Mouse (Mus musculus): Measurements from ENCODE around the gene Kcnip3. TPM values are rescaled to one million over a fixed set of nuclear protein-coding genes. Genes with fewer than 3 reads are reported as not detected.

Gene Kcnip3
- polyA plus RNA-seq, 1 experiment from 2014 or later: 3.5 TPM

- Histone ChIP-seq H3K27me3 (peaks cover 37% of the 10 kb centered on the region), H3K9me3 (no peaks in the 10 kb centered on the region), H3K9ac (replicated peaks) (no peak overlapping the region), H3K27ac (replicated peaks) (no peak overlapping the region), H3K4me1 (no peaks in the 10 kb centered on the region), H3K4me3 (no peak overlapping the region), H3K4me2 (replicated peaks) (no peak overlapping the region), H3K36me3 (no peaks in the 10 kb centered on the region)
- no peak for ATAC-seq (ENCODE audit: low FRiP score, low read depth)
- 81% methylated on average over 9 of the region's 9 CpGs for WGBS
Measured at GRCm38 (mm10) chr2:127453141-127453540, 68.8 kb downstream of the Kcnip3 start.

- no peak for ATAC-seq (ENCODE audit: low FRiP score, low read depth)
- Histone ChIP-seq H3K9me3 (no peaks in the 10 kb centered on the region), H3K4me2 (replicated peaks) (no peak overlapping the region), H3K36me3 (no peaks in the 10 kb centered on the region), H3K27me3 (peaks cover 33% of the 10 kb centered on the region), H3K27ac (replicated peaks) (no peak overlapping the region), H3K9ac (replicated peaks) (no peak overlapping the region), H3K4me3 (no peak overlapping the region), H3K4me1 (no peaks in the 10 kb centered on the region)
- 63% methylated on average over 6 of the region's 6 CpGs for WGBS
Measured at GRCm38 (mm10) chr2:127451748-127452147, 70.1 kb downstream of the Kcnip3 start.

GRCm38 (mm10) chr2:127449691-127450090, 72.2 kb downstream of the Kcnip3 start:
- H3K4me1 ChIP-seq: no peaks in the 10 kb centered on the region

GRCm38 (mm10) chr2:127446847-127447246, 75.0 kb downstream of the Kcnip3 start:
- Histone ChIP-seq H3K36me3 (no peaks in the 10 kb centered on the region), H3K27ac (replicated peaks) (no peak overlapping the region), H3K9me3 (no peaks in the 10 kb centered on the region), H3K4me1 (peaks cover 9% of the 10 kb centered on the region), H3K9ac (replicated peaks) (no peak overlapping the region), H3K27me3 (peaks cover 17% of the 10 kb centered on the region), H3K4me3 (no peak overlapping the region), H3K4me2 (replicated peaks) (no peak overlapping the region)
- WGBS: 45% methylated on average over 3 of the region's 3 CpGs
- no peak for ATAC-seq (ENCODE audit: low FRiP score, low read depth)

More at GRCm38 (mm10) chr2:127449691-127450090, 72.2 kb downstream of the Kcnip3 start:
- 50% methylated on average over 7 of the region's 7 CpGs for WGBS
- Histone ChIP-seq H3K9ac (replicated peaks) (no peak overlapping the region), H3K4me2 (replicated peaks) (no peak overlapping the region), H3K9me3 (no peaks in the 10 kb centered on the region), H3K27me3 (peaks cover 26% of the 10 kb centered on the region), H3K27ac (replicated peaks) (no peak overlapping the region), H3K36me3 (no peaks in the 10 kb centered on the region), H3K4me3 (no peak overlapping the region)
- ATAC-seq (ENCODE audit: low FRiP score, low read depth): no peak

- Histone ChIP-seq H3K4me2 (replicated peaks) (peak within 1 kb of the TSS; percentile 75), H3K9me3 (no peaks in the 10 kb centered on the region), H3K4me1 (peaks cover 9% of the 10 kb centered on the region), H3K36me3 (peaks cover 5% of the 10 kb centered on the region; the same call in 1 of the 2 replicates), H3K9ac (replicated peaks) (peak within 1 kb of the TSS; percentile 72), H3K27me3 (no peaks in the 10 kb centered on the region), H3K4me3 (peak within 1 kb of the TSS; percentile 78), H3K27ac (replicated peaks) (peak within 1 kb of the TSS; percentile 52; the same call in 1 of the 2 replicates)
- ATAC-seq (ENCODE audit: low FRiP score, low read depth): peak; percentile 93
- 3% methylated on average over 37 of the region's 37 CpGs for WGBS
Measured at GRCm38 (mm10) chr2:127444055-127444789, 77.7 kb downstream of the Kcnip3 start, which contains the start of gene Fahd2a. Fahd2a (minus strand) TSS chr2:127444565.

GRCm38 (mm10) chr2:127437697-127438096, 84.2 kb downstream of the Kcnip3 start:
- Histone ChIP-seq H3K27ac (replicated peaks) (no peak overlapping the region), H3K27me3 (no peaks in the 10 kb centered on the region), H3K36me3 (peaks cover 51% of the 10 kb centered on the region), H3K9ac (replicated peaks) (no peak overlapping the region), H3K4me3 (no peak overlapping the region), H3K9me3 (no peaks in the 10 kb centered on the region), H3K4me1 (0 out of 2 replicates have a peak, but pooled peaks cover under 1% of the 10 kb centered on the region), H3K4me2 (replicated peaks) (no peak overlapping the region)
- ATAC-seq (ENCODE audit: low FRiP score, low read depth): no peak
- WGBS: 91% methylated on average over 5 of the region's 5 CpGs

GRCm38 (mm10) chr2:127435554-127435953, 86.3 kb downstream of the Kcnip3 start:
- Histone ChIP-seq H3K27me3 (no peaks in the 10 kb centered on the region), H3K4me3 (no peak overlapping the region), H3K36me3 (peaks cover 51% of the 10 kb centered on the region), H3K27ac (replicated peaks) (no peak overlapping the region), H3K4me2 (replicated peaks) (no peak overlapping the region), H3K9ac (replicated peaks) (no peak overlapping the region), H3K9me3 (no peaks in the 10 kb centered on the region), H3K4me1 (no peaks in the 10 kb centered on the region)
- 90% methylated on average over 2 of the region's 2 CpGs for WGBS
- ATAC-seq (ENCODE audit: low FRiP score, low read depth): no peak

- WGBS: 50% methylated on average over 2 of the region's 2 CpGs
- H3K27ac ChIP-seq (replicated peaks): no peak overlapping the region
- H3K9ac ChIP-seq (replicated peaks): no peak overlapping the region
- H3K4me2 ChIP-seq (replicated peaks): no peak overlapping the region
- no peak for ATAC-seq (ENCODE audit: low FRiP score, low read depth)
- H3K9me3 ChIP-seq: no peaks in the 10 kb centered on the region
- no peak overlapping the region for H3K4me3 ChIP-seq
- H3K4me1 ChIP-seq: no peaks in the 10 kb centered on the region
- H3K27me3 ChIP-seq: no peaks in the 10 kb centered on the region
- peaks cover 51% of the 10 kb centered on the region for H3K36me3 ChIP-seq
Measured at GRCm38 (mm10) chr2:127435135-127435534, 86.8 kb downstream of the Kcnip3 start.

- Histone ChIP-seq H3K9me3 (no peaks in the 10 kb centered on the region), H3K36me3 (peaks cover 41% of the 10 kb centered on the region), H3K27ac (replicated peaks) (no peak overlapping the region), H3K9ac (replicated peaks) (no peak overlapping the region), H3K4me1 (no peaks in the 10 kb centered on the region), H3K4me2 (replicated peaks) (no peak overlapping the region), H3K27me3 (no peaks in the 10 kb centered on the region), H3K4me3 (no peak overlapping the region)
- WGBS: 80% methylated on average over 9 of the region's 9 CpGs
- ATAC-seq (ENCODE audit: low FRiP score, low read depth): no peak
Measured at GRCm38 (mm10) chr2:127433487-127434295, 88.2 kb downstream of the Kcnip3 start.

- 0 out of 2 replicates have a peak, but pooled peaks cover 4% of the 10 kb centered on the region for H3K27me3 ChIP-seq
- H3K4me1 ChIP-seq: no peaks in the 10 kb centered on the region
- no peak overlapping the region for H3K9ac ChIP-seq (replicated peaks)
- H3K4me3 ChIP-seq: no peak overlapping the region
- no peak overlapping the region for H3K27ac ChIP-seq (replicated peaks)
- no peak overlapping the region for H3K4me2 ChIP-seq (replicated peaks)
- no peak for ATAC-seq (ENCODE audit: low FRiP score, low read depth)
- H3K9me3 ChIP-seq: no peaks in the 10 kb centered on the region
- H3K36me3 ChIP-seq: peaks cover 17% of the 10 kb centered on the region
- WGBS: 30% methylated on average over 3 of the region's 3 CpGs
Measured at GRCm38 (mm10) chr2:127430238-127430637, 91.7 kb downstream of the Kcnip3 start.

GRCm38 (mm10) chr2:127424977-127425376, 96.9 kb downstream of the Kcnip3 start, which contains the start of gene Gpat2:
Gpat2 (plus strand) TSS chr2:127425199.
- no peak for ATAC-seq (ENCODE audit: low FRiP score, low read depth)
- H3K27me3 ChIP-seq: 0 out of 2 replicates have a peak, but pooled peaks cover 4% of the 10 kb centered on the region

More at GRCm38 (mm10) chr2:127424977-127425376, 96.9 kb downstream of the Kcnip3 start, which contains the start of gene Gpat2:
- Histone ChIP-seq H3K4me1 (no peaks in the 10 kb centered on the region), H3K36me3 (no peaks in the 10 kb centered on the region), H3K9me3 (no peaks in the 10 kb centered on the region), H3K27ac (replicated peaks) (no peak within 1 kb of the TSS), H3K4me2 (replicated peaks) (no peak within 1 kb of the TSS), H3K9ac (replicated peaks) (no peak within 1 kb of the TSS), H3K4me3 (no peak within 1 kb of the TSS)
- 90% methylated on average over 17 of the region's 17 CpGs for WGBS
